Mouse (Mus musculus) heart, embryonic 16.5 days (tissue): ENCODE results near the gene Atp1a1. TPM values are rescaled to one million over a fixed set of nuclear protein-coding genes. Genes with fewer than 3 reads are reported as not detected.
A peak's percentile ranks its signal among the peaks of the same experiment; 100 is the strongest.

Experiments
- ATAC-seq: fragments of 200-750 bp; cut with Nextera tagmentation; replicated peaks from 2 replicates; pipeline ENCODE4 v1.8.0; 2017; ENCODE audit warnings: moderate number of reproducible peaks; ENCODE audit not compliant: insufficient read depth, low FRiP score; ENCODE audit errors: extremely low read depth
- H3K27ac ChIP-seq: fragments of 300-500 bp; sonication (generic); 2 replicates; pipeline ENCODE4 v1.5.1; 2014; ENCODE audit warnings: mild to moderate bottlenecking, low read length, control low read depth, moderate library complexity
- H3K27me3 ChIP-seq: fragments of 300-500 bp; sonication (generic); 2 replicates; pipeline ENCODE4 v1.6.1; 2014; ENCODE audit warnings: low read length, mixed read lengths; ENCODE audit not compliant: control insufficient read depth, insufficient read depth
- H3K36me3 ChIP-seq: fragments of 300-500 bp; sonication (generic); 2 replicates; pipeline ENCODE4 v1.6.1; 2014; ENCODE audit not compliant: control insufficient read depth, insufficient read depth
- H3K4me1 ChIP-seq: fragments of 300-500 bp; sonication (generic); 2 replicates; pipeline ENCODE4 v1.6.1; 2014; ENCODE audit warnings: low read length, mixed read lengths; ENCODE audit not compliant: control insufficient read depth, insufficient read depth
- H3K4me2 ChIP-seq: fragments of 300-500 bp; sonication (generic); 2 replicates; pipeline ENCODE4 v1.6.1; 2014; ENCODE audit warnings: low read depth, mild to moderate bottlenecking, control low read depth, low read length
- H3K4me3 ChIP-seq: fragments of 300-500 bp; sonication (generic); 2 replicates; pipeline ENCODE4 v1.5.1; 2014; ENCODE audit warnings: mild to moderate bottlenecking, control low read depth, low read length
- H3K9ac ChIP-seq: fragments of 300-500 bp; sonication (generic); 2 replicates; pipeline ENCODE4 v1.6.1; 2014; ENCODE audit warnings: low read length, control low read depth
- H3K9me3 ChIP-seq: fragments of 300-500 bp; sonication (generic); replicated peaks from 2 replicates; pipeline ENCODE4 v1.6.1; 2016; ENCODE audit warnings: low read length; ENCODE audit not compliant: control insufficient read depth
- WGBS: fragments of 180-500 bp; shearing (Covaris S2); extraction: QIAGEN DNeasy Blood & Tissue Kit; methylation state at CpG from one replicate; pipeline ENCODE4 v1.1.7; 2014; 5-methylcytosine and 5-hydroxymethylcytosine counted together
- polyA plus RNA-seq: library from polyadenylated mRNA; unstranded; fragments of >200 nt; fragmentation: Nextera tagmentation; extraction: Ambion mirVana; gene quantifications from 2 replicates; pipeline ENCODE4 v1.2.1, GENCODE M21; 2015

Atp1a1 gene
- polyA plus RNA-seq, 1 experiment from 2014 or later: 335 TPM

- WGBS: 49% methylated on average over 7 of the region's 7 CpGs
- no peak overlapping the region for H3K9ac ChIP-seq
- H3K27ac ChIP-seq: no peak overlapping the region
- no peaks in the 10 kb centered on the region for H3K27me3 ChIP-seq
- ATAC-seq: no peak
- H3K9me3 ChIP-seq: no peaks in the 10 kb centered on the region
- peaks cover 25% of the 10 kb centered on the region for H3K4me1 ChIP-seq
- no peak overlapping the region for H3K4me3 ChIP-seq
- H3K4me2 ChIP-seq: no peak overlapping the region
- no peaks in the 10 kb centered on the region for H3K36me3 ChIP-seq
Observed at GRCm38 (mm10) chr3:101552621-101553620, 51.6 kb downstream of the Atp1a1 start.

- H3K9me3 ChIP-seq: no peaks in the 10 kb centered on the region
- no peaks in the 10 kb centered on the region for H3K27me3 ChIP-seq
- 28% methylated on average over 26 of the region's 26 CpGs for WGBS
- H3K36me3 ChIP-seq: no peaks in the 10 kb centered on the region
- 0 out of 2 replicates have a peak overlapping the region, but pooled peaks have one; percentile 10 for H3K4me3 ChIP-seq
- peaks cover 25% of the 10 kb centered on the region for H3K4me1 ChIP-seq
- peak overlapping the region; percentile 55 for H3K9ac ChIP-seq
- H3K27ac ChIP-seq: peak overlapping the region; percentile 80
- peak overlapping the region; percentile 50 for H3K4me2 ChIP-seq
- peak; percentile 68 for ATAC-seq
Observed at GRCm38 (mm10) chr3:101551457-101552230, 52.8 kb downstream of the Atp1a1 start.

GRCm38 (mm10) chr3:101549749-101550148 lies 54.7 kb downstream of the Atp1a1 start:
- no peak overlapping the region for H3K9ac ChIP-seq
- no peak overlapping the region for H3K4me2 ChIP-seq
- ATAC-seq: no peak
- H3K4me1 ChIP-seq: peaks cover 22% of the 10 kb centered on the region
- no peaks in the 10 kb centered on the region for H3K27me3 ChIP-seq
- H3K36me3 ChIP-seq: no peaks in the 10 kb centered on the region
- 68% methylated on average over 5 of the region's 5 CpGs for WGBS
- no peak overlapping the region for H3K27ac ChIP-seq
- H3K9me3 ChIP-seq: no peaks in the 10 kb centered on the region
- H3K4me3 ChIP-seq: no peak overlapping the region

GRCm38 (mm10) chr3:101544116-101544515 lies 60.4 kb downstream of the Atp1a1 start:
- WGBS: 30% methylated on average over 7 of the region's 7 CpGs
- Histone ChIP-seq H3K27ac (no peak overlapping the region), H3K27me3 (no peaks in the 10 kb centered on the region), H3K4me3 (no peak overlapping the region), H3K9me3 (no peaks in the 10 kb centered on the region), H3K4me2 (no peak overlapping the region), H3K9ac (no peak overlapping the region), H3K4me1 (no peaks in the 10 kb centered on the region), H3K36me3 (no peaks in the 10 kb centered on the region)
- no peak for ATAC-seq

GRCm38 (mm10) chr3:101541571-101541970 lies 62.9 kb downstream of the Atp1a1 start:
- Histone ChIP-seq H3K27ac (no peak overlapping the region), H3K4me1 (peaks cover 5% of the 10 kb centered on the region), H3K4me2 (no peak overlapping the region), H3K9me3 (no peaks in the 10 kb centered on the region), H3K36me3 (no peaks in the 10 kb centered on the region), H3K4me3 (no peak overlapping the region), H3K9ac (no peak overlapping the region), H3K27me3 (no peaks in the 10 kb centered on the region)
- no peak for ATAC-seq
- WGBS: 64% methylated on average over 6 of the region's 6 CpGs

- Histone ChIP-seq H3K9me3 (no peaks in the 10 kb centered on the region), H3K4me2 (no peak overlapping the region), H3K4me1 (peaks cover 10% of the 10 kb centered on the region), H3K27ac (no peak overlapping the region), H3K4me3 (no peak overlapping the region), H3K27me3 (no peaks in the 10 kb centered on the region), H3K9ac (no peak overlapping the region), H3K36me3 (no peaks in the 10 kb centered on the region)
- no peak for ATAC-seq
- WGBS: 72% methylated on average over 4 of the region's 4 CpGs
Observed at GRCm38 (mm10) chr3:101540568-101540967, 63.9 kb downstream of the Atp1a1 start.

- no peak overlapping the region for H3K9ac ChIP-seq
- peaks cover 15% of the 10 kb centered on the region for H3K4me1 ChIP-seq
- ATAC-seq: peak; percentile 82
- H3K27ac ChIP-seq: peak overlapping the region; percentile 51
- H3K4me2 ChIP-seq: 0 out of 2 replicates have a peak overlapping the region, but pooled peaks have one; percentile 1
- 41% methylated on average over 7 of the region's 7 CpGs for WGBS
- no peaks in the 10 kb centered on the region for H3K27me3 ChIP-seq
- no peaks in the 10 kb centered on the region for H3K36me3 ChIP-seq
- no peak overlapping the region for H3K4me3 ChIP-seq
- H3K9me3 ChIP-seq: no peaks in the 10 kb centered on the region
Observed at GRCm38 (mm10) chr3:101536322-101536721, 68.2 kb downstream of the Atp1a1 start.

- no peak overlapping the region for H3K9ac ChIP-seq
- H3K9me3 ChIP-seq: no peaks in the 10 kb centered on the region
- H3K36me3 ChIP-seq: no peaks in the 10 kb centered on the region
- ATAC-seq: no peak
- peaks cover 22% of the 10 kb centered on the region for H3K4me1 ChIP-seq
- 69% methylated on average over 9 of the region's 9 CpGs for WGBS
- no peaks in the 10 kb centered on the region for H3K27me3 ChIP-seq
- H3K4me3 ChIP-seq: no peak overlapping the region
- no peak overlapping the region for H3K27ac ChIP-seq
- H3K4me2 ChIP-seq: no peak overlapping the region
Observed at GRCm38 (mm10) chr3:101534311-101534710, 70.2 kb downstream of the Atp1a1 start.

GRCm38 (mm10) chr3:101533373-101533772 lies 71.1 kb downstream of the Atp1a1 start:
- no peak for ATAC-seq
- 67% methylated on average over 2 of the region's 2 CpGs for WGBS
- H3K9me3 ChIP-seq: no peaks in the 10 kb centered on the region

More at GRCm38 (mm10) chr3:101533373-101533772, 71.1 kb downstream of the Atp1a1 start:
- Histone ChIP-seq H3K9ac (no peak overlapping the region), H3K4me2 (no peak overlapping the region), H3K36me3 (no peaks in the 10 kb centered on the region), H3K27ac (no peak overlapping the region), H3K4me3 (no peak overlapping the region), H3K27me3 (no peaks in the 10 kb centered on the region), H3K4me1 (peaks cover 30% of the 10 kb centered on the region)
